Mouse (Mus musculus) common myeloid progenitor, adult 5-6 weeks (primary cell): ENCODE measurements around the gene Tssk4. TPM values are rescaled to one million over a fixed set of nuclear protein-coding genes. Genes with fewer than 3 reads are reported as not detected.
A peak's percentile ranks its signal among the peaks of the same experiment; 100 is the strongest.

Experiments used
- ATAC-seq: replicated peaks from 2 replicates; pipeline ENCODE4 v1.8.0; 2016; ENCODE audit warnings: low read depth, mild to moderate bottlenecking, moderate TSS enrichment, inconsistent platforms; ENCODE audit not compliant: poor library complexity, severe bottlenecking
- total RNA-seq: library from RNA; stranded (forward); fragments of 200-1000, 187-1606 nt; gene quantifications from 2 replicates; pipeline ENCODE4 v1.2.3, GENCODE M21; 2017

Gene Tssk4
- total RNA-seq = 0.27 and 0.82 TPM in 2 replicates

- ATAC-seq = no peak
Measured at GRCm38 (mm10) chr14:55649884-55650283, at the start of gene Tssk4. TSS of gene Tssk4 (plus strand) at chr14:55650184.

- 0 out of 2 replicates have a peak, but pooled peaks have one; percentile 16 for ATAC-seq
Measured at GRCm38 (mm10) chr14:55603271-55603632, 46.7 kb upstream of the Tssk4 start, which contains the start of gene Irf9. TSS of gene Irf9 (plus strand) at chr14:55603571.

DNA sequence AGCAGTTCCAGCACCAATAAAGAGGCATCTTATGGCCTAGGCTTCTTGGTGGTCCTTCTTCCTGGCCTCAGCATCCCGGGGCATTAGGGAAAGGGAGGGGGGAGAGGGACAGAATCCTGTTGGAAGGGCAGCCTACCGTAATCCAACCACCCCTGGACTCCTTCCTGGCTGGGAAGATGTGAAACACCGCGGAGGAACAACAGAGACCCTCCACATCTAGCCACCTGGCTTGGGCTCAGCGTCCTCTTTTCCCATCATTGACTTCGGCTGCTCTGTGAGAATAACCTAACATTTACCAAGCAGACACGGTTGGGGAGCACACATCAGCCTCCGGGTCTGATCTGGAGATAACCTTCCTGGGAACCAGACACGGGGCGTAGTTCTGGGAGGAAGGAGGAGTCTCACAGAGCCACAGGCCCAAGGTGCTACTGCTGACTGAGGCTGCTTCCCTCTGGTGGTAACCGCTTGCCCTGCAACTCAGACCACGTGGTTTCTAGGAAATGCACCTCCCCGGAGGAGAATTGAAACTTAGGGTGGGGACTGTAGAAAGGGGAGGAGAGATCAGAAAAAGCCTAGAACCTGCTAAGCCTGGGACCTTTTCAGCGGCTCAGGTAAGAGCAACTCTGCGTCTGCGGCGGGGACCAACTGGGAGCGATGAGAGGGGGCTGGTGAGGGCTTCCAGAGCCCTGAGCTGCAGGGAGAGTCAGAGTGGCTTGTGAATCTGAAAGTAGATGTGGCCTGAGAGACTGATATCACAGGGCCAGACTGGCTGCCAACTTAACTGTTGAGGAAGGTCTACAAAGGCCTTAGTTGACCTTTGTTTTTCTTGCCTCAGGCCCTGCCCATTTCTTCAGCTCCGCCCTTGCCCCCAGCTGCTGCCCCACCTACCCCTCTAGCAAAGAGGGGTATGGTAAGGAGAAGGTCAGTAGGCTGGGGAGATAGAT is 46.1 kb upstream of the Tssk4 start:
- peak; percentile 93 for ATAC-seq

DNA sequence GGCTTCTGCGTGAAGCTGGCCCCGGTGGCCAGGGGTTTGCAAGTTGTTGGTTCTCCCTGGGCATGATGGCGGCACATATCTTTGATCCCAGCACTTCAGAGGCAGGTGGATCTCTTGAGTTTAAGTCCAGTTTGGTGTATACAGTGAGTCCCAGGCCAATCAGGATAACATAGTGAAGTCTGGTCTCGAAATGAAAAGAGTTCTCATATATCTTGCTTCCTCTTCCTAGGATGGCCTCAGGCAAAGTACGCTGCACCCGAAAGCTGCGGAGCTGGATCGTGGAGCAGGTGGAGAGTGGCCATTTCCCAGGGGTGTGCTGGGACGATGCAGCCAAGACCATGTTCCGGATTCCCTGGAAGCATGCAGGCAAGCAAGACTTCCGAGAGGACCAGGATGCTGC is 45.2 kb upstream of the Tssk4 start:
- no peak for ATAC-seq

- no peak for ATAC-seq
Measured at GRCm38 (mm10) chr14:55605743-55606459, 44.1 kb upstream of the Tssk4 start.

DNA sequence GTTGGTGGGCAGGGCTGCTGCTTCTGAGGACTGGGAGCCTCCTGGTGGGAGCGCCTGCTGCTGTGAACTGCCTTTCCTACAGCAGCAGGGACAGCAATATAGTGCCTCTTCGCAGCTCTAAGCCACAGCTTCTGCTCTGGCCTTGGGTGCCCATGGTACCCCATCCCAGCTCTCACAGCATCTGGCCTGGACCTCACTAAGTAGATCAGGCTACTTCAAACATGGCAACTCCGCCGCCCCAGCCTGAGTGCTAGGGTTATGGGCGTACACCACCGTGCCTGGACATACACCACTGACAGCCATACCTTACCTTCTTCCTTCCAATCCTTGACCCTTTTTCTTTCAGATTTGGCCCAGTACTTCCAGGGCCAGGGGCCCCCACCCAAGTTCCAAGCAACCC is 41.6 kb upstream of the Tssk4 start:
- no peak for ATAC-seq

- ATAC-seq = no peak
Measured at GRCm38 (mm10) chr14:55613346-55613745, 36.6 kb upstream of the Tssk4 start.

GRCm38 (mm10) chr14:55614565-55615178 is 35.3 kb upstream of the Tssk4 start:
- ATAC-seq = peak; percentile 13; the same call in 1 of the 2 replicates

DNA sequence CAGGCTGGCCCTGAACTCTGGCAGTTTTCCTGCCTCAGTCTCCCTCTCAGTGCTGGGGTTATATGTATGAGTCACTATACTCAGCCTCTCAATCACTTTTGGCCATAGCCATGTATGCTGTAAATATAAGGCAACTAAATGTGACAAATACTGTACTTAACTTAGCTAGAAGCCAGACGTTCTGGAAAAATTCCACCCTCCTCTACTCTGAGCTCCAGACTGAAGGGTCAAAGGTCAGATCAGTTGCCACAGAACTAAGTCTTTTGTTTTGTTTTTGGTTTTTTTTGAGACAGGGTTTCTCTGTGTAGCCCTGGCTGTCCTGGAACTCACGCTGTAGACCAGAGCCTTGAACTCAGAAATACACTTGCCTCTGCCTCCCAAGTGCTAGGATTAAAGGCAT is 34.1 kb upstream of the Tssk4 start:
- no peak for ATAC-seq

DNA sequence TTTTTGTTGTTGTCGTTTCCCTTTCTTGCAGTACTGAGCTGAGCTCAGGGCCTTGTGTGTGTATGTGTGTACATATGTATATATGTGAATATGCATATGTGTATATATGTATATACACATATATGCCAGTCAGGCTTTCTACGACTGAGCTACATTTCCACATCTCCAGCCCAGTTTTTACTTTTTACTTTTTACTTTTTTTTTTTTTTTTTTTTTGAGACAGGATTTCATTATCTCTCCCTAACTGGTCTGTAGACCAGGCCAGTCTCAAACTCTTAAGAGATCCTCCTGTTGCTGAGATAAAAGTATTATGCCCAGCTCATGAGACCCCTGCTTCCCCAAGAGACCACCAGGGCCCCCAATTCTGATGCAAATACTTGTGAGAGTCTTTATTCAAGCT is 33.1 kb upstream of the Tssk4 start:
- no peak for ATAC-seq

DNA sequence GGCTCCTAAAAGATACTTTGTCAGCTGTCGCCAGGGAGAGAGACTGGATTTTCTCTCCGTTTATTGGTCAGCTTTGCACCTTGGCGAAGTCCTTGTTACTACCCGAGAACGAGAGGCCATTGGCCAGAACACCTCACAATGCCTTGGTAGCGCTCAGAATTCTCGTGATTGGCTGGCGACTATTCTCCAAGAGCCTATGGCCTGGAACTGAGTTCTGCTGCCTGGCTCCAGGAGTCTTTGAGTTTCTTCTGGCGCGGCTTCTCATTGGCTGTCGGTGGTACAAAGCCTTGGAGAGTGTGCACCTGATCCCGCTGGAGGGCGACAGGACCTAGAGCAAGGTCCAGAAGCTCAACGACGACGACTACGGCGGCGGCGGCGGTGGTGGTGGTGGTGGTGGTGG is 32.2 kb upstream of the Tssk4 start, which contains the start of gene Rec8:
Gene Rec8 (plus strand): TSS at position 216 of the 400 bp plus-strand sequence.
- ATAC-seq = peak; percentile 79

DNA sequence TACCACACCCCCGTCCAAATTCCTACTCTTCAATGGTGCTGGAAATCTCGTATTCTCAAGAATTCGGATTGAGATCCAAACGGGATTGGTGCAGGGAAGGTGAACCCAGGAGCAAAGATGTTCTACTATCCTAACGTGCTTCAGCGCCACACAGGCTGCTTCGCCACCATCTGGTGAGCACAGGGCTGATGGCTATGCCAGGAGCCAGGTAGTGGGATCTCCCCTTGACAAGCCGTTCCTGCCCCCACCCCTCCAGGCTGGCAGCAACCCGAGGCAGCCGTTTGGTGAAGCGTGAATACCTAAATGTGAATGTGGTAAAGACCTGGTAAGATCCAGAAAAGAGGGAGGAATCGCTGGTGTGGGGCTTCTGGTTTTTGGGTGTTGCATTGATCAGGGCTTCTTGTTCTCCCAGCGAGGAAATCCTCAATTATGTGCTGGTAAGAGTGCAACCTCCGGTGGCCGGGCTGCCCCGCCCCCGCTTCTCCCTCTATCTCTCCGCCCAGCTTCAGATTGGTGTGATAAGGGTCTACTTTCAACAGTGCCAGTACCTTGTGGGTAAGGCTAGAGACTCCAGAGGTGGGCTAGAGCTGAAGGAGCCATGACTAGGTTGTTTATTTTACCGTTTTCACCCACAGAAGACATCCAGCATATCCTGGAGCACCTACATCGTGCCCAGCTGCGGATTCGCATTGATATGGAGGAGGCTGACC is 31.3 kb upstream of the Tssk4 start:
- peak; percentile 63 for ATAC-seq

- no peak for ATAC-seq
Measured at GRCm38 (mm10) chr14:55628077-55628827, 21.7 kb upstream of the Tssk4 start.

GRCm38 (mm10) chr14:55629312-55629711 is 20.7 kb upstream of the Tssk4 start:
- peak; percentile 75 for ATAC-seq

GRCm38 (mm10) chr14:55634874-55635522 is 15.0 kb upstream of the Tssk4 start:
- ATAC-seq = peak; percentile 34

- peak; percentile 96 for ATAC-seq
Measured at GRCm38 (mm10) chr14:55635523-55636007, 14.4 kb upstream of the Tssk4 start, which contains the start of gene Ipo4. TSS of gene Ipo4 (minus strand) at chr14:55635957.

- no peak for ATAC-seq
Measured at GRCm38 (mm10) chr14:55637795-55638194, 12.2 kb upstream of the Tssk4 start, which contains the start of gene Gm49378. TSS of gene Gm49378 (minus strand) at chr14:55637895.

DNA sequence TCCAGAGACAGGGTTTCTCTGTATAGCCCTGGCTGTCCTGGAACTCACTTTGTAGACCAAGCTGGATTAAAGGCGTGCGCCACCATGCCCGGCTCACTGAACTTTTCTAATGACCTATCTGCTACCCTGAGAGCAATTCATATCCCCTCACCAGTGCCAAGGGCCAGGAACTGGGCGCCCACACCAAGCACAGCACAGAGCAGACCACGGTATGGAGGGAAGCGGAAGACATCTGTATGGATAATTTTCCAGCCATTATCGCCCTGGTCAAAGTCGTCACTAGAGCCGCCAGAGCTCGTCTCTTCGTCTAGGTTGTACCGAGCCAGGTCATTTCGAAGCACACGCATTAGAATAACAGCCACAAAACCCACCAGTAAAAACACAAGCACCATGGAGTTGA is 9.2 kb upstream of the Tssk4 start:
- no peak for ATAC-seq
